Mouse (Mus musculus) lung, adult 2 months (tissue): ENCODE measurements around the gene Cotl1.

Experiments used
- CTCF ChIP-seq: fragments of 200-500 bp; IDR thresholded peaks from 2 replicates; pipeline ENCODE4 v1.5.1; 2011; ENCODE audit warnings: mild to moderate bottlenecking, low read length, control low read depth; ENCODE audit not compliant: insufficient read depth
- POLR2A ChIP-seq: fragments of 200-500 bp; IDR thresholded peaks from 2 replicates; pipeline ENCODE4 v1.6.1; 2011; ENCODE audit warnings: low read depth, mild to moderate bottlenecking, control low read depth, low read length, borderline replicate concordance; ENCODE audit errors: extremely low read depth

DNA sequence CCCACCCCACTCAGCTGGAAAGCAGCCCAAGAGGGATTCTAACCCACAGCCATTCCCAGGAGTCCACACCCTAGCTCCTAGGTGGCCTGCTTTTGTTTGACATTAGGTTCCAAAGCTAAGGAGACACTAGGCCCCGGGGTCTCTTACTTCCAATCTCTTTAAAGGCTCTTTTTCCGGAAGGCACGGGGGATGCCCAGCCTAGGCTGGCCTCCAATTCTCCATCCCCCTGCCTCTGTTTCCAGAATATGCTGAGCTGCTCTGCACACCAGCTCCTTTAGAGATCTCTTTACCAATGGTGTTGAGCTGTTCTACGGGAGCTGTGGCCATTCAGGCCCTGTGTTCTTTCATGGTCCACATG, 1.4 kb downstream of the Cotl1 start:
- no peak for TF ChIP-seq POLR2A
- TF ChIP-seq CTCF: no peak
